Mouse (Mus musculus) c-Kit-negative CD71-positive TER-119-positive erythroid progenitor cells, embryonic 14.5 days (primary cell): ENCODE data around the gene Pyroxd1.
A peak's percentile ranks its signal among the peaks of the same experiment; 100 is the strongest.
"Not testable (repeated sequence)": the region's sequence is repeated elsewhere in the genome, so short reads cannot be mapped to it uniquely, and the experiment has no call there.

ENCODE experiments used
- DNase-seq: peaks from one replicate; pipeline ENCODE4 v3.0.0-alpha.2; 2013; ENCODE audit warnings: low read depth, low spot score

Gene Pyroxd1

DNA sequence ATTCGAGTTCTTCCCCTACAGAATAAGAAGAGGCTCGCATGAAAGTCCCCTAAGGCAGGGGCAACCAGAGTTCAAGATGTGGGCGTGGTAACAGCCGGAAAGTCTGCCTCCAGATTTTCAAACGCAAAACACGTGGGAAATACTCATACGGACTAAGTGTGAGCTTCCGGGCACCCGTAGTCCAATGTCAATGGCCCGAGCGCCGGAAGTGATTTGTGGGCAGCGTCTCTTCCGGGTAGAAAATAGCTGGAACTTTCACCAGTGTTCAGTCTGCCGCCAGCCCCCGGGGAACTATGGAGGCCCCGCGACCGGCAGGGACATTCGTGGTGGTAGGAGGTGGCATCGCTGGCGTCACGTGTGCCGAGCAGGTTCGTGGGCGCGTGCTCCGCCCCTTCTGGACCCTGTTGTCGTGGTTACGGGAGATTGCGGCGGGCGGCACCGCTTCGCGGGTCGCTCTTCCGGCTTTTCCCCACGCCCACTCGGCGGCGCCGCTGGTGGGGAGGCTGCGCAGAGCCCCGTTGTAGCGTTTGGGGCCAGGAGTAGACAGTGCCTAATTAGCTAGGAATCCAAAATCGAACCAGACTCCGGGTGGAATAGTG is at the start of gene Pyroxd1:
TSS of gene Pyroxd1 (plus strand) at position 215 of the 599 bp plus-strand sequence.
- DNase-seq: peak; percentile 52

DNA sequence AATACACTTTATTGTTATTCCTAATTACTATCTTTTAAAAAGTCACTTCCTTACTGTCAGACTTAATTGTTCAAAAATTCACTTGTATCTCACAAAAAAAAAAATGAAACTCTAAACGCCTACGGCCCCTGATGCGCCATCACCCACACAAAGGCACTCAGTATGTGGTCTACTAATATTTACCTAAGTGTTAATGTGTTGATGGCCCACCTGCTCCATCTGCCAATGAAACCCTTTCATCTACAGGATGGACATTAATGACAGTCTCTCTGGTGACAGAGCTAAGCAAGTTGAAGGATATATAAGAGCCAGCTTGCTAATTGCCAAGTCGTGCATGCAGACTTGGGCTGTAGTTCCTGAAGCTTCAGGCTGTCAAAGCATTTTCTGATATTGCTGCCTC is 47.4 kb upstream of the Pyroxd1 start, which contains the start of gene Iapp:
TSS of gene Iapp (plus strand) at position 326 of the 400 bp plus-strand sequence.
- DNase-seq: no peak

- no peak for DNase-seq
Measured at GRCm38 (mm10) chr6:142305076-142305475, 40.4 kb upstream of the Pyroxd1 start.

- DNase-seq: no peak
Measured at GRCm38 (mm10) chr6:142314285-142314684, 31.2 kb upstream of the Pyroxd1 start.

DNA sequence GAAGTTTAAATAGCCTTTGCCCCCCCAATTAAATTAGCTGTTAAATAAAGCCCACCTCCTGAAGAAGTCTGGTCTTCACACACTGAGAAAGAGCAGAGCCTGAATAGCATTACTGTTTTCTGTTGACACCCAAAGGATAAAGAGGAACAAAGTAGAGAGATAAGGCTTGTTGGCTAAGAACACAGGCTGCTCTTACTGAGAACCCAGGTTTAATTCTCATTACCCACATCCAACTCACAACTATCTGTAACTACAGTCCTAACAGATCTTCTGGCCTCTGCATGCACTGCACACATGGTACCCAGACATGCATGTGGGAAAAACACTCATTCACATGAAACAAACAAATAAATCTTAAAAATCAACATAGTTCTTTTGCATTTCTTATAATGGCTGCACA is 28.3 kb upstream of the Pyroxd1 start:
- no peak for DNase-seq

DNA sequence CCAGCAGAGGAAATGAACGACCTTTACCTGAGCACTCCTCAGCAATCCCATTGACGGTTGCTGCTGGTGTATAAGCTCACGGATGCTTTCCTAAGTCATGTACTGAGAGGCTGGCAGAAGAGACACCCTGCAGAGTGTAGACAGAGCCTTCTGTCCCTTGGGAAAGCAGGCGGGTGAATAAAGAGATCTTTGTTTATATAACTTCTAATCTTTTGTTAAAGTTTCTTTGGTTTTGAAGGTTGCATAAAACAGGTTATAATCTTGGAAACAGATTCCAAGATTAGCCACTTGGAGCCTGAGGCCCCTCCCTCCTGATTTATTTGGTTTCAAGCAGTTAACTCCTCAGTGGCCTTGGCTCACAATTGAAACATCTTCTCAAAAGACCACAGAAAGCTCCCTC is 22.6 kb upstream of the Pyroxd1 start, which contains the start of gene Slco1a5:
TSS of gene Slco1a5 (minus strand) at position 101 of the 400 bp plus-strand sequence.
- DNase-seq: no peak

- no peak for DNase-seq
Measured at GRCm38 (mm10) chr6:142326598-142326997, 18.9 kb upstream of the Pyroxd1 start.

- DNase-seq: no peak
Measured at GRCm38 (mm10) chr6:142329201-142329600, 16.3 kb upstream of the Pyroxd1 start.

- DNase-seq: no peak
Measured at GRCm38 (mm10) chr6:142338961-142339360, 6.5 kb upstream of the Pyroxd1 start.

- no peak for DNase-seq
Measured at GRCm38 (mm10) chr6:142339576-142339975, 5.9 kb upstream of the Pyroxd1 start.

DNA sequence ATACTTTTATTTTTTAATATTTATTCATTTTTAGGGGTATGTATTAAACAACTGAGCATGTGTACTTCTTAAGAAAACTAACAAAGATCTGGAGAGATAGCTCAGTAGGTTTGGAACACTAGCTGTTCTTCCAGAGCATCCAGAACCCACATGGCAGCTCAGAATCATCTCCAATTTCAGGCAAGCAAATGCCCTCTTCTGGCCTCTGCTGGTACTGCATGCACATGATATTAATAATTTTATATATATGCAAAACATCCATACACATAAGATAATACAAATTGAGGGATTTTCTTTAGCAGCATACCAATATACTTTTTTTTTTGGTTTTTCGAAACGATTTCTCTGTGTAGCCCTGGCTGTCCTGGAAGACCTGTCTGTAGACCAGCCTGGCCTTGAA is 1.9 kb upstream of the Pyroxd1 start:
- peak; percentile 41 for DNase-seq

- no peak for DNase-seq
Measured at GRCm38 (mm10) chr6:142346181-142347110, 992 bp downstream of the Pyroxd1 start.

DNA sequence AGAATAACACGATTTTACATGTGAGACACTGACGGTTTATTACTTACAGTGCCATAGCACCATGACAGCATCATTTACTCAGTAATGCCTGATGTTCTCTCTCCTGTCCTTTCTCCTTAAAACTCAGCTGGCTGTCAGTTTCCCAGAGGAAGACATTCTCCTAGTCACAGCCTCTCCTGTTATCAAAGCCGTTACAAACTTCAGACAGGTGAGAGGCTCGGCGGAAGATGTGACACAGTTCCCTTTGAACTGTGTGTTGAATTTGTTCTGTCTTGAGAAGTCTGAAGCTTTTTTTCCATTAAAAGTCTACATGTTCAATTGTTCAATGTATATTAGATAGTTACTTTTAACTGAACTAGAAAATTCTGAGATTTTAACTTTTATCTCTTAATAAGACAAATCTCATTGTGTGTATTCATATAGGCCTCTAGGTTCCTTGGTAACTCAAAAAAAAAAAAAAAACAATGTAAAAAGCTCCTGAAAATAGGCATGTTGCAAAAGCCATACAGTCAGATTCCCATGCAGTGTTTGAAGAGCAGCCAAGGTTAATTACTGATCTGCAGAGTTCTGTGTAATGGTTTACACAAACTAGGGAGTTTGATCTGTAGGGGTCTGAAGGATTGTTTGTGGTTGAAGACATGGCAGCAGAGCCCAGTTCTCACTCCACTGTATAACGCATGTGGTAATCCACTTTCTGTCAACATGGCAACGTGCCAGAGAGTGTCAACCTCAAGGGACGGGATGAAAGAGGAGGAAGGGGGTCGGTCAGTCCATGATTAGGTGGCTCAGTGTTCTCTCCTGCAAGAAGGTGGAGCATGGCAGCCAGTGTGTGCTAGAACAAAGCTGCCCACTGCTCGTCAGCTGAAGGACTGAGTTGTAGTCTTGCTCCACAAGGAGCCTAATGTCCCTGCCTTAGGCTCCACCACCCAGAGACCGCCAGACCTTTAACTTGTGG is 2.3 kb downstream of the Pyroxd1 start:
- DNase-seq: no peak

GRCm38 (mm10) chr6:142352099-142352498 is 6.6 kb downstream of the Pyroxd1 start:
- not testable (repeated sequence) for DNase-seq

DNA sequence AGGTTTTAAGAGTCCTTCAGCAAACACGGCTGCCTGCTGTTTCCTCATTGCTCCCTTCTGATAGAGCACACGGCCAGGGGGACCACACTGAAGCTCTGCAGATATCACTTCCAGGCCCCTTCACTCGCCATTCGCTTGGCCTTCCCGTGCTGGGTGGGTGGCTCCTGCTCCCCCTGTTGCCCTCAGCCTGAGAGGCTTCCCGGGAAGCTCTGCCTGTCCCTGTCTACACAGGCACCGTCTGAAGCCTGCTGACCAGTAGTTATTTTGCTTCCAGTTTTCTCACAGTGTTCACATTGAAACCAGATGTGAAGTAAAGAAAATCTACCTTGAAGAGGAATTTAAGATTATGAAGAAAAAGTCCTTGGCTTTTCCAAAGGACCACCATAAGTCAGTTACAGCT is 11.7 kb downstream of the Pyroxd1 start:
- no peak for DNase-seq

GRCm38 (mm10) chr6:142362036-142362435 is 16.6 kb downstream of the Pyroxd1 start:
- DNase-seq: no peak

DNA sequence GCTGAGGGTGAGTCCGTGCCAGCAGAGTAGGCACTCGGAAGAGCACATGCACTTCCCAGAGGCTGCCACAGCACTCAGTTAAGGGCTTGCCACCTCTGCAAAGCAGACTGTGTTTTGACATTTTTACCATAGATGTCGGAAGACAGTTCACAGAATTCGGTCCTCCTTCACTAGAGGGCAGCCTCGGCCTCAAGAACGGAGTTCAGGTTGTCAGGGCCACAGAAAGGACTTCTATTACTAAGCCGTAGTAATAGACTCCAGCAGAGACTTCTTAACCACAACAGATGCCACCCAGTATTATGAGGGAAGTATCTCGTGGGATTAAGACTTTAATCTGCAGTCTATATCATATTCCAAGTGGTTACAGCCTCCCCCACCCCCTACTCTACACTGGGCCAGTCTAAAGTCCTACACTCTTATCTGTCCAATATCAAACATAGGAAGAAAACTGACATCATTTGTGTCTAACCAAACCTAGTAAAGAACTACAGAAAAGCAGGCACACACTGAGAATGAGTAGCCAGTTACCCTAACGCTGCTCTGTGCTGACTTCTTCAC is 17.6 kb downstream of the Pyroxd1 start:
- no peak for DNase-seq

DNA sequence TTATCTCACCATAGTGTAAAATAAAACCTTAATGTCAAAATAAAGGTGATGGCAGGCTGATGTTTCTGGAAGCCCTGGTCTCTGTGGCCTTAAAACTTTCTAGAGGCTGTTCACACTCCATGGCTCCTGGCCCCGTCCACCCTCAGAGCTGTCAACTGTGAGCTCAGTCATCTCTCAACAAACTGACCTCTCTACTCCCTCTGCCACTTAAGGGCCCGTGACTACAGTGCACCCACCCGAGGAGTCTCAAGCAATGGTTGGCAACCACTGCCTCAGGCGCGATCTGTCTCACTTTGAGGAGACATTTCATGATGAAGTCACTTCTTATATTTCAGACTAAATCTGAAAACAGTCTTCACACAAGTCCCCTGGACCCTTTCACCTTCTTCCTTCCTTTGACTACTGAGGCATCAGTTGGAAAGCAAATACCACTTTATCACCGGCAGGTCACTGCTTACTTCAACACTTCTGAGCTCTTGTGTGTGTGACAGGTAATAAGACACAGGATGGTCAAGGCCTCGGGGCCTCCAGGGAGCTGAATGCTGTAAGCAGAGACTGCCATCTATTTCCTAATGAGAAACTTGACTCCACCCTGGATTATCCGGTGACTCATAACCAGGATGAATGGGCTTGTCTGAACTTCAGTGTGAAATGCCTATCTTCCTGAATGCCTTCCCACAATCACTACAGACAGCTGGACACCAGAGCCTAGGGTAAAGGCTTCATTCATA is 20.5 kb downstream of the Pyroxd1 start:
- no peak for DNase-seq

GRCm38 (mm10) chr6:142366473-142367018 is 21.1 kb downstream of the Pyroxd1 start:
- DNase-seq: no peak

- no peak for DNase-seq
Measured at GRCm38 (mm10) chr6:142367565-142367964, 22.1 kb downstream of the Pyroxd1 start.
